Mouse (Mus musculus) bone marrow, adult 2 months (tissue): ENCODE measurements around the gene Ccdc59. TPM values are rescaled to one million over a fixed set of nuclear protein-coding genes. Genes with fewer than 3 reads are reported as not detected.

Experiments
- H3K27ac ChIP-seq: fragments of 200-500 bp; 2 replicates; pipeline ENCODE4 v1.5.1; 2012; ENCODE audit warnings: low read depth, mild to moderate bottlenecking, control low read depth, inconsistent platforms, low read length; ENCODE audit not compliant: control insufficient read depth, poor library complexity, insufficient read depth
- H3K4me1 ChIP-seq: fragments of 200-500 bp; 2 replicates; pipeline ENCODE4 v1.6.1; 2011; ENCODE audit warnings: low read length; ENCODE audit not compliant: control insufficient read depth, insufficient read depth
- H3K4me3 ChIP-seq: fragments of 200-500 bp; replicated peaks from 2 replicates; pipeline ENCODE3; 2011; ENCODE audit warnings: mild to moderate bottlenecking, low read depth, low read length, control low read depth; ENCODE audit not compliant: control insufficient read depth
- CTCF ChIP-seq: fragments of 200-500 bp; IDR thresholded peaks from 2 replicates; pipeline ENCODE4 v1.5.1; 2011; ENCODE audit warnings: low read length, control low read depth; ENCODE audit not compliant: control insufficient read depth, insufficient read depth
- POLR2A ChIP-seq: fragments of 200-500 bp; IDR thresholded peaks from 2 replicates; pipeline ENCODE4 v1.6.1; 2011; ENCODE audit warnings: low read depth, mild to moderate bottlenecking, control low read depth, low read length, borderline replicate concordance; ENCODE audit not compliant: control insufficient read depth
- WGBS: fragments of 180-500 bp; shearing (Covaris S2); methylation state at CpG from one replicate; pipeline ENCODE4 v1.1.7; 2018; 5-methylcytosine and 5-hydroxymethylcytosine counted together
- polyA plus RNA-seq: library from polyadenylated mRNA; stranded (reverse); fragments of >200 nt; gene quantifications from 2 replicates; pipeline ENCODE4 v1.2.4, GENCODE M21; 2011; ENCODE audit warnings: low replicate concordance; ENCODE audit not compliant: missing spikeins, insufficient read depth, insufficient read length

Gene Ccdc59
- polyA plus RNA-seq, 1 experiment = 19.3 TPM

GRCm38 (mm10) chr10:105834627-105835228 lies 6.1 kb upstream of the Ccdc59 start:
- Histone ChIP-seq H3K4me1 (no peaks in the 10 kb centered on the region), H3K4me3 (no peak overlapping the region), H3K27ac (no peak overlapping the region)
- 66% methylated on average over 10 of the region's 10 CpGs for WGBS
- no peak for TF ChIP-seq POLR2A
- peak; percentile 35 for TF ChIP-seq CTCF

DNA sequence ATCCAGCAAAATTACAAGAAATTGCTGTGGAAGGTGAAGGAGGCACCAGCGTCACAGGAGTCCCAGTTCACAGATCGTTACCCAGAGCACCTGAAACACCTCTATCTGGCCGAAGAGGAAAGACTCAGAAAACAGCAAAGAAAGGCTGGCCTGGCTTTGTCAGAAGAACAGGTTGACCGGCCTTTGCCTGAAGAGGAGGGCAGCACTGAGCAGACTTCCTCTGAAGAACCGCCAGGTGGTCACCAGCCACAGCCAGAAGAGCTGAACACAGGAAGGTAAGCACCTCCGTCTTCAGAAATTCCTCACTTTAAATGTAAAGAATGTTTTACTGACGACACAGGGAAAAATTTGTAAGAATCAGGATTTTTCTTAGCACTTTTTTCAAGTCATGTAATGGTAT lies 1.7 kb downstream of the Ccdc59 start:
- Histone ChIP-seq H3K4me1 (no peaks in the 10 kb centered on the region), H3K27ac (no peak overlapping the region), H3K4me3 (no peak overlapping the region)
- WGBS = 86% methylated on average over 7 of the region's 7 CpGs
- no peak for TF ChIP-seq POLR2A
- no peak for TF ChIP-seq CTCF

DNA sequence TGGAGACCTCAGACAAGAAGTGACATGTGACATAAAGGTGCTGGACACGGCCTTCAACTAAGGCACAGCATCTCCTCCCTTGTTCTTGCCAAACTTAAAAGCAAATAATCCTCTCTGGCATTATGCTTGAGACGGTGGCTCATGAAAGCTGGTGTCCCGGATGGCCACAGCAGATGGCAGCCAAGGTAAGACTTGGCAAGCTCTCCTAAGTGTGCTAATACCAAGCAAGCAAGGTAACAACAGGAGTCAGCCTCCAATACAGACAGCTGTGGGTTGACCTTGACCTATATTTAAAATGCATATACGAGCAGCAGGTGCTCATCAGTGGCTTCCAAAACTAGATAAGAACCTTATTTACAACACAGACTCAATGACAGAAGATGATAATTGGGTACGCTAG lies 9.4 kb downstream of the Ccdc59 start:
- H3K4me1 ChIP-seq = no peaks in the 10 kb centered on the region
- TF ChIP-seq CTCF (no peak), POLR2A (no peak)
- 88% methylated on average over 5 of the region's 5 CpGs for WGBS
- H3K27ac ChIP-seq = no peak overlapping the region
- no peak overlapping the region for H3K4me3 ChIP-seq

DNA sequence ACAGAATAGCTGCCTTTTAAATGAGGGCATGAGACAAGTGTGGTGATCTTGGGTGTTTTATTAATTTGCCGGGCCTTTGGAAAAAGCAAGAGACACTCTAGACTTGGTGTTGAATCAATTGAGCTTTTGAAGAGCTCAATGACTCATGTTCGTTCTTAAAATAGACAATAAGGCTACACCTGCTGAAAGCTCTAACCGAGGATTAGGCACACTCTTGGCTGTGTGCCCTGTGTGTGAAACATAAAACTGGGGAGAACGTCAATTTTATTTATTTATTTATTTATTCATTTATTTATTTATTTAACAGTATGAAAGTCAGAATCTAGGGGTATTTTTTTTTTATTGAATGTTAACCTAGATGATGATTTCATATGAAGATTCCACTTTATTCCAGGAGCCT lies 10.3 kb downstream of the Ccdc59 start:
- Histone ChIP-seq H3K4me3 (no peak overlapping the region), H3K4me1 (no peaks in the 10 kb centered on the region), H3K27ac (no peak overlapping the region)
- TF ChIP-seq POLR2A = no peak
- TF ChIP-seq CTCF = no peak
- 77% methylated on average over 4 of the region's 4 CpGs for whole genome bisulfite sequencing

DNA sequence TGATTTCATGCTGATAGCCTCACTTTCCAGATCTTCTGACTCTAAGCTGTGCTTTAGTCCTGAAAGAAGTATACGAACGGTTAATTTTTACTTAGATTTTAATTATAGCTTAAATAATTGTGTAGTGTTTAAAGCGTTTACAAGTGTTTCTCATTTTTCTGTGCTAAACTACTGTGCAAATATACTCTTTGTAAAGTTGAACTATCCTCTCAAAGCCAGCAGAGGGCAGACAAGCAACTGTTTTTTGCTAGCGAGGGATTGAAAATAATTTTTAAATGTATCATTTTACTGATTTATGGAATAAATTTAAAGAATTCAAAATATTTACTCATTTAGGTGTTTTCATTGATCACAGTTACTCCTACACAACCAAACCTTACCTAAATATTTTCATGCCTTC lies 26.4 kb downstream of the Ccdc59 start:
- WGBS = 45% methylated on average over 4 of the region's 4 CpGs
- Histone ChIP-seq H3K4me1 (no peaks in the 10 kb centered on the region), H3K27ac (no peak overlapping the region), H3K4me3 (no peak overlapping the region)
- TF ChIP-seq POLR2A (no peak), CTCF (no peak)

Other genes starting within 250 kb of the Ccdc59 start
- gene Mettl25, start 313 bp downstream of the Ccdc59 start, polyA plus RNA-seq = 2.4 and 5.7 TPM in 2 replicates